Mouse (Mus musculus) liver, postnatal 0 days (tissue): ENCODE measurements at regions not wholly inside any gene's neighbourhood (a gene's known extent, or its start where the extent isn't known, plus 50 kb on each side); places are given as distances from the start of the nearest gene placed in this dataset.

Experiments used
- CTCF ChIP-seq: sonication (generic); IDR thresholded peaks from 2 replicates; pipeline ENCODE4 v1.5.1; 2016; ENCODE audit warnings: antibody characterized with exemption, low read depth
- EP300 ChIP-seq: IDR thresholded peaks from 2 replicates; pipeline ENCODE4 v1.6.1; 2016; ENCODE audit warnings: antibody characterized with exemption, low read depth, mild to moderate bottlenecking

- TF ChIP-seq CTCF (no peak), EP300 (no peak)
Measured at GRCm38 (mm10) chr8:107846141-107846540, 96.3 kb upstream of the Zfhx3 start.
